Mouse (Mus musculus) layer of hippocampus, adult 8-10 months (tissue): Measurements from ENCODE around the gene Depdc5. TPM values are rescaled to one million over a fixed set of nuclear protein-coding genes. Genes with fewer than 3 reads are reported as not detected.
"Not testable (repeated sequence)": the region's sequence is repeated elsewhere in the genome, so short reads cannot be mapped to it uniquely, and the experiment has no call there.

Experiments
- DNase-seq, 2 experiments: peaks; one replicate each; pipeline ENCODE4 v3.0.0; 2022; ENCODE audit warnings: low spot score in 2 of 2
- total RNA-seq, 4 experiments: library from RNA; stranded (reverse); gene quantifications; 2 replicates each; pipeline ENCODE4 v1.2.4; 2022

The Depdc5 gene
- total RNA-seq = 10 to 100 TPM; 68.2 to 75.3 (median 72.5) TPM

DNA sequence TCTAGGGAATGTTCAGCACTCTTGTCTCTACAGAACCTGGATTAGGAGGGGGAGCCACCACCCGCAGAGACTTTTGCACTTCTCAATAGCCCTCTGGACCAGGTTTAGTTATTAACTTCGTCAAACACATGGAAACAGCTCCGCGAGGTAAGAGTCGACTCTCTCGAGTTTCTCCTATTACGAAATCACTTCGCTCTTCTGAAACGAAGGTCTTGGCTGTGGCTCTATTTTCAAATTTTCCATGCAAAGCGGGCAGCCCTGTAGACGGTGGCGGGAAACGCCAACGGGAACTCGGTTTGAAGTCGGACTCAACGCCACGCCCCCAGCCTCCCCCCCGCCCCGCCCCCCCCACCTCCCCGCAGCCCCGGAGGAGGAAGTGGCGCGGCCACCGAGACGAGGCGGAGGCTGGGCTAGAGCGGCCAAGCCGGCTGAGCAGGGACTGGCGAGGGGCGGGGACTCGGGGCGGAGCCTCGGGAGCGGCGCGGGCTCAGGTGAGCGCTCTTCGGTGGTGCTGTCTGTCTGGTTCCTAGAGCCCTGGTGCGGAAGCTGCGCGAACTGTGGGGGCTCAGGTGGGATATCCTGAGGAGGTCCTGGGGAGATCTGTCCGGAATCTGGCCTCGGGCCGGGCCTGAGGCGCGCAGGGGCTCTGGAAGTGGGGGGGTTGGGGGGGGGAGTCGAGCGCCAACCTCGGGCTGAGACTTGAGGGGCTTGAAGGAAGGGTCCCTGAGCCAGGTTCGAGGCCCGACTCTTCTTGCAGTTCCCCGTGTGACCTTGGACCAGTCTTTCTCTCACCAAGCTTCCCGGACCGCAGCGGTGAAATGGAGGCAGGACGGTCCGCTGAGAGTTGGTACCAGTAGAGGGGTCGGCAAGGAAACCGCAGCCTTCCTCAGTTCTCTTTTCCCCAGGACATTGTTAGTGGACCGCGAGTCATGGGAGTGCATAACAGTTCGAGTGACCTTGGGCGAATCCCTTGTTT, at the start of gene Depdc5:
Depdc5 (plus strand) TSS at position 449 of the 976 bp plus-strand sequence.
- peak; percentile 72 to 85 for DNase-seq

DNA sequence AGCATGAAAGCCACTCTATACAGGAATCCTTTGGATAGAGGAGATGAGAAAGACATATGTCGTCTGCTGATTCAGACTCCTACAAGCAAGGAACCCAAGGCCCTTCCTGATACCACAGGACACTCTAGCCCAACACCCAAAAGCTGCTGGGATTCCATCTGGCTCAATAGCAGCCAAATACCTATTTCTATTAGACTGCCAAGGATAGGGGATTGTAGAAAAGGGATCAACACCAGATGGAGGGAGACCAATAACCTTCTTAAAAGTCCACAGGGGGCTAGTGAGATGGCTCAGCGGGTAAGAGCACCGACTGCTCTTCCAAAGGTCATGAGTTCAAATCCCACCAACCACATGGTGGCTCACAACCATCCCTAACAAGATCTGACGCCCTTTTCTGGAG, 48.1 kb upstream of the Depdc5 start:
- no peak for DNase-seq

DNA sequence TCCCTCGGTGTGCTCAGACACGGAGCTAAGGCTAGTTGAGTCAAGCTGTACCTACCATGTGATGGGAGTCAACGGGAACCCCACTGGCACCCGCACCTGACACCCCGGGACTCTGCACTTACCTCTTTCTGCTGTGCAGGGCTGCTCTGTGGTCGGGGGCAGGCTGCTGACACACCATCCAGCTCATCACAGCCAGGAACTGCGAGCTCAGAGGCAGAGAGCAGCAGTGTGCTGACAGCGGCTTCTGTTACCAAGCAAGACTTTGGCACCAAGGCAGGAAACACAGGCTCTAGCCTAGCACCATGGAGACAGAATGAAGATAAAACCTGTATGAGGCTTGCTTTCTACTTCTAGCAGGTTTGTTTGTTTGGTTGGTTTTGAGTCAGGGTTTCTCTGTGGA, 43.0 kb upstream of the Depdc5 start:
- peak; percentile 33 to 39 for DNase-seq

DNA sequence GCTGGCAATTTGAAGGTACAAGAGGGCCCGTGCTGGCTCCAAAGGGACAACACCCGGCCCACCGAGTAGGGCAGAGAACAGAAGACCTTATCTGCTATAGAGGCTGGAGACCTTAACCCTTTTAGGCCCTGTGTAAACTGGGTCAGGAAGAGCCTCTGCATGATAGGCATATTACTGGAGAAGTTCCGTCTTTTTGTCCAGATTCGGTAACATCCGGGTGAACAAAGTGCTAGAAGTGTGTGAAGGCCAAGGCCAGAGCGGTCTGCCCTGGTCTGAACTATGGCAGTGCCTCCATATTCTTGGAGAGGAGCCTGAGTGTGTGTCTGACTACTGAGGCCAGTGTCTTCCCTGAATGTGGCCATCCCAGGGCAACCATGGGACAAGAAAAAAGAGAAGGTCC, 36.5 kb upstream of the Depdc5 start, which contains the start of gene Gm20671:
Gm20671 (minus strand) TSS at position 101 of the 400 bp plus-strand sequence.
- DNase-seq = no peak

DNA sequence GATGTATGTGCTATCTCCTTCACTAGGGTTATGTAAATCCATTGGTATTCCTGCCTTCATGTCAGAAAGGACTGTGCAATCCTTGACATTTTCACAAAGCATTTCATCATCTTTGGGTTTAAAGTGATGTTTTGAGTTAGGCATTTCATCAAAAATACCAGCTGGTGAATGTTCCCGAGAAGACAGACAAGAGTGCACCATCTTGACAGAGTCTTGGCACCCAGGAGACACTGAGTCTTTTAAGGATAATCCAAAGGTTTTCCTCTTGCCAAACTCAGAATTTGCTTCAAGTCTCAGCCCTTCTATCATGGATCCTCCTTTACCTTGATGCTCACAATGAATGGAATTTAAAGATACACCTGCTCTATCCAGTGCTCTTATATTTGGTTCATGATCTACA, 34.7 kb upstream of the Depdc5 start:
- DNase-seq = not testable (repeated sequence)

DNA sequence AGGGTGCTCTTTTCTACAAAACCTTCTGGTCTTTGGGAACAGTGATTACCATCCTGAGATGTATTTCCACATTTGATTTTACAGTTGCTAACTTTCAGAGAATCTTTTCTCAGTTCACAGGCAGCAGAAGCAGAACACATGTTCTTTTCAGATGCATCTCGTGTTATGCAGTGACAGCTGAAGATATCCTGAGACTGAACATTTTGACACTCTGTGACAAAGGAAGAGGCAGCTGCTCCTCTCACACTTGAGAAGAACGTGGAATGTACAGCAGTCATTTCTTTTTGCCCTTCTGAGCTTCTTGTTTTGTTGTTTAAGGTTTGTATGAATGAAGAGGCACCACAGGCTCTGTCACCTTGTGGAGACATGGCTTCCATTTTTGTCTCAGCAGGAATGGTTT, 33.4 kb upstream of the Depdc5 start:
- DNase-seq = no peak

DNA sequence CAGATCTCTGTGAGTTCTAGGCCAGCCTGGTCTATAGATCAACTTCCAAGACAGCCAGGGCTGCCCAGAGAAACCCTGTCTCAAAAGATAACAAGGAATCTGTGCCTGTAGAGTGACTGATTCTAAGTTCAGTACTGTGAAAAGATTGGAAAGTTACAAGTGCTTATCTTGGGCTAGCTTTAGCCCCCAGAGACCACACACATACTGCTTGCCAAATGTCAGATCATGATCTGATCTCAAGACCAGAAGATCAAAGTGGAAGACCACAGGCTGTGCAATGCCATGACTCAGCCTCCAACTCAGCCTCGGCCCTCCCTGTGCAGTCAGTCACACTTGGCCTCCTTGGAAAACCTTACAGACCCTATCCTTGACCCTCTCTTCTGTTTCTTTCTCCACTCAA, 29.0 kb upstream of the Depdc5 start:
- DNase-seq = no peak

DNA sequence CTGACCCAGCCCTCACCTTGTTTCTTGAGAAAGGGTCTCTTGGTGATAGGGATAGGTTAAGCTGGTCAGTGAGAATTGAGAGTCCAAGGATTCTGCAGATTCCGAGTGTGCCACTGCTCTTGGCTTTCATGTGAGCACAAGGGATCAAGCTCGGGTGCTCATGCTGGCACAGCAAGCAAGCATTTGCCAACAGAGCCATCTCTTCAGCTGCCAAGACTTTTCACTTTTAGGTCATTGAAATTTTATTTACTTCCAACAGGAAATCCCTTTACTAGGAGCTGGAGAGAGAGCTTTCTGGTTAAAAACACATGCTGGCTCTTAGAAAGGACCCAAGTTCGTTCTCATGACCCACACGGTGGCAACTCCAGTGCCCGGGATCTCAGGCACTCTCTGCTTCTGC, 26.5 kb upstream of the Depdc5 start:
- no peak for DNase-seq

DNA sequence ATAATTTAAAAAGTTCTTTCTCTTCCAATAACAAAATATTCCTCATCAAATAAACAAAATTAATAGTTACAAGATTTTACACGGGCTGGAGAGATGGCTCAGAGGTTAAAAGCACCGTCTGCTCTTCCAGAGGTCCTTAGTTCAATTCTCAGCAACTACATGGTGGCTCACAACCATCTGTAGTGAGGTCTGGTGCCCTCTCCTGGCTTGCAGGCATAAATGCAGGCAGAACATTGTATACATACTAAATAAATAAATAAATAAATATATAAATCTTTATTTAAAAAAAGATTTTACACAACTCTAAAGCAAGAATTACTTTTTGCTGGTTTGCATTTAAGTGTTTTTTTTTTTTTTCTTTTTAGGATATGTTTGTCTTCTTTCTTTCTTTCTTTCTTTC, 23.5 kb upstream of the Depdc5 start:
- no peak for DNase-seq

DNA sequence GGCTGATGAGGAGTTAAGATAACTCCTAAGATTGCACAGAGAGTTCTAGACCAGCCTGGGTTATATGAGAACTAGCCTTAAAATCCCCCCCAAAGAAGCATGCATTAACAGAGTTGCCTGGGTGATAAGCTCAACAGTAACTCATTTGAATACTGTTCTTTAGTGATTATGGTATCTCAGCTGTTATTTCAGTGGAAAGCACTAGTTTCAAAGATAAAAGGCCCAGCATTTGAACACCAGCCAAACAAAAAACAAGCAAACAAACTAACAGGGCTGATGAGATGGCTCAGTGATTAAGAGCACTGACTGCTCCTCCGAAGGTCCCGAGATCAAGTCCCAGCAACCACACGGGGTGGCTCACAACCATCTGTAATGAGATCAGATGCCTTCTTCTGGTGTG, 14.3 kb upstream of the Depdc5 start:
- no peak for DNase-seq

DNA sequence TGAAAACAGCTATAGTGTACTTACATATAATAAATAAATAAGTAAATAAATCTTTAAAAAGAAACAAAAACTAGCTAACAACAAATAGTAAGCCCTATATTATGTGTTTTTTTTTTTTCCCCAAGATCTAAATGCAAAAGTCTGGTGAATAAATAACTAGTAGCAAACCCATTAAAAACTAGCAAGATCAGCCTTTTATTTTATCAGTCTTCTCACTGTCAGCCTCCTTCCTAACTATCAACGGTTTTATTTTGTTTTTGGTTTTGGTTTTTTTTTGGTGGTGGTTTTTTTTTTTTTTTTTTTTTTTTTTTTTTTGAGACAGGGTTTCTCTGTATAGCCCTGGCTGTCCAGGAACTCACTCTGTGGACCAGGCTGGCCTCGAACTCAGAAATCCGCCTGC, 13.9 kb upstream of the Depdc5 start:
- DNase-seq = not testable (repeated sequence)

DNA sequence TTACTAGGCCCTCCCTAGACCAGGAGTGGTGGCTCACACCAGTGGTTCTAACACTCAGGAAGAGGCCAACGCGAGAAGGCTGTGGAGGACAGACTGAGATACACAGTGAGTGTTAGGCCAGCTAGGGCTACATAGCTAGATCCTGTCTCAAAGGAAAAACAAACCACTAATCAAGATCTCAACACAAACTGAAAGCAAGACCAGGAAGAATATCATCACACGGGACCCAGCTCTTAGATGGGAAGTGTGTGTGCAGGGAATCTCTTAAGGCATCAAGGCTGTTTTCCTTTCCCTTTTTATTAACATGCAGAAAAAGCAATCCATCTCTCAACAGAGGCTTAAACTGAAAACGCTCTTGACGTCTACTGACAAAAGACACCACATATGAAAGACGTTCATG, 11.5 kb upstream of the Depdc5 start:
- no peak for DNase-seq

DNA sequence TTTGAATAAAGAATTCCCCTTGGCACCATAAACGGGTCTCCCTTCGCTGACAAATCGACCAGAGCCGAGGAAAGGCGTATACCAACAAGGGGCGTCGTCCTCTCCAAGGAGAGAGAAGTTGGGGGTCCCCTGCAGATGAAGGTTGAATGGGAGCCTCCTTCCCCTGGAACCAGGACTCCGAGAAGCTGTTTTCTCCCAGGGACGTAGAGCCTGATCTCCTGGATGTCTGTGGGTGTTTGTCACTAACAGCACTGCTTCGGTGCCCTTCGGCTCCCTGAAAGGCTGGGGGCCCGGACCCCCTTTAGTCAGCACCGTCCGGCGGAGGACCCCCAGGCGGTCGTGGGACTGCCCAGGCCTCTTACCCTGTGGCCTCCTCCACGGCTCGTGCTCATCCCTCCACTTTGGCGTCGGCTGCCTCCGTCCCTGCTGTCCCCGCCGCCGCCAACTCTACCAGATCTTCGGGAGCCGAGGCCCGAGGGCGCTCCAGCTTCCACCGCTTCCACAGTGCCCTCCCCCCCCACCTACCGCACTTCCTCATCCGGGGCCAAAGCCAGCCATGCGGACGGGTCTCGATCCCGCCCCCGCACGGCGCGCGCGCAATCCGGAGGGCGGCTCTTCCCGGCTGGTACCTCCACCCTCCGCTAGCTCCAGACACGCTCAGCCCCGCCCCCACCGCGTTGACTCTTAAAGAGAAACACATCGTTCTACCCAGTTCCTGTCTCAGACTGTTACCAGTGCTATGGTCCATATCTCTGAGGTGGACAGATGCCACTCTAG, 9.6 kb upstream of the Depdc5 start, which contains the start of gene Prr14l:
Prr14l (minus strand) TSS at position 526 of the 777 bp plus-strand sequence.
- peak; percentile 96 to 99 for DNase-seq

DNA sequence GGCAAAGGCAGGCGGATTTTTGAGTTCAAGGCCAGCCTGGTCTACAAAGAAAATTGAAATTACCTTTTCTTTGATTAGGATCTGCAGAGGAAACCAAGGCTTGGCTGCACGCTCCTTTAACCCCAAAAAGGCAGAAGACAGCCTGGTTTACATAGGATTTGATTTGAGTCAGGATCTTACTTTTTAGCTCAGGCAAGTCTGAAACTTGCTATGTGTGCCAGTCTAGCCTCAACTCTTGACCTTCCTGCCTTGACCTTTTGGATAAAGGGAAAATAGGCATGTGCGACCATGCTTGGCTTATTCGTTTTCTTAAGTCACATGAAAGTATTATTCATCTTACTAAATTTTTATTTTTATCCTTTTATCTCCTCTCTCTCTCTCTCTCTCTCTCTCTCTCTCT, 8.7 kb upstream of the Depdc5 start:
- DNase-seq = no peak

DNA sequence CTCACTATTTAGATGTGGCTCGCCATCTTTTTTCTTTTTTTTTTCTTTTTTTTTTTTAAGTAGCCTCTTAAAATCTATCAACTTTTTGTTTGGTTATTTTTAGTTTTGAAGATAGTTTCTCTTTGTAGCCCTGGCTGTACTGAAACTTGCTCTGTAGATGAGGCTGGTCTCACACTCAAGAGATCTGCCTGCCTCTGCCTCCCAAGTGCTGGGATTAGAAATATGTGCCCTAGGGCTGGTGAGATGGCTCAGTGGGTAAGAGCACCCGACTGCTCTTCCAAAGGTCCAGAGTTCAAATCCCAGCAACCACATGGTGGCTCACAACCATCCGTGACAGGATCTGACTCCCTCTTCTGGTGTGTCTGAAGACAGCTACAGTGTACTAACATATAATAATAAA, 8.2 kb upstream of the Depdc5 start:
- not testable (repeated sequence) for DNase-seq

DNA sequence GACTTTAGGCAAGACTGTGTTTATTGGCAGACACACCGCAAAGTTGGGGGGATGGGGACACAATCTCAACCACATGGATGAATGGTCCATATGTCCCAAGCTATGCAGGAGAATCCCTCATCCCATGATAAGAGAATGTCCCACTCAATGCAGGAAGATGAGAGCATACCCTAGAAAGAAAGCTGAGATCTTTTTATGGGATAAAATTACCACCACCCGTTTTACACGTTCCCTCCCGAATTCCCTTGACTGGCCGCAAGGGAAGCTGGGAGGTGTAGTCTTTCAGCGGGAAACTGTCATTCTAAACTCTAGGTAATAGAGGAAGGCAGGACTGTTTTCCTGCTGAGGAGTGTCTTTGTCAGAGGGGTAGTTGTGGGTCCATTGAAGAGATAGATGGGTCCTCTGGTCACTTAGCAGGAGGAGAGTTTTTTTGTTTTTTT, 5.7 kb upstream of the Depdc5 start:
- peak; percentile 34 to 35 for DNase-seq

DNA sequence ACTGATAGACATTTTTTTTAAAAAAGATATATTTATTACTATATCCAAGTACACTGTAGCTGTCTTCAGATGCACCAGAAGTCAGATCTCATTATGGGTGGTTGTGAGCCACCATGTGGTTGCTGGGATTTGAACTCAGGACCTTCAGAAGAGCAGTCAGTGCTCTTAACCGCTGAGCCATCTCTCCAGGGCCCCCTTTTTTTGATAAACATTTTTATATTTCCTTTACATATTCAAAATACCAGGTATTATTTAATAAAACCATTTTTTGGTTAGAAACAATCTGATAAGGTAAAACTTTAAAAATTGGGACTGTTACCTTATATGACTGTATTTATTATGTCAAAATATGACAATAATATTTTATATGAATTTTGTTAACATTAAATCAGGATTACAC, 2.4 kb upstream of the Depdc5 start:
- no peak for DNase-seq

DNA sequence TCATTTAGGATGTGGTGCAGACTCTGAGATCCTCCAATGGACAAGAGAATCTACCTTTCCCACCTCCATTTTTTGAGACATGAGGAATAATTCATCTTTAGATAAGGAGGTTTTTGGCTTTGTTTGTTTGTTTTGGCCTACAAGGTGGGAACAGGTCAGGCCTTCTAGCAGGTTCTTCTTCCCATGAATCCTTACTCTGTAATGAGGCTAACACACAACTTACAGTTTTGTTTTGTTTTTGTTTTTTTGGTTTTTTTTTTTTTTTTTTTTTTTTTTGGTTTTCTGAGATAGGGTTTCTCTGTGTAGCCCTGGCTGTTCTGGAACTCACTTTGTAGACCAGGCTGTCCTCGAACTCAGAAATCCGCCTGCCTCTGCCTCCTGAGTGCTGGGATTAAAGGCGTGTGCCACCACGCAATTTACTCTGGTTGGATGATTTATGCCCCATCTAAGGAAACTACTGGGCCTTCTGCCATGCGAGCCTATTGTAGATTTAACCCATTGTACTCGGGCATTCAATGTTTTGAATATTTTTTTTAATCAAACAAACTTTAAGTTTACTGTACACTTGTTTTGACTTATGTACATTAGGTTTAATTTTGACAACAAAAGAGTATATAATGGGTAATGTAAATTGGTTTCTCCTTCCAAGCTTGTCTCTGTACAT, 900 bp upstream of the Depdc5 start:
- DNase-seq = no peak

DNA sequence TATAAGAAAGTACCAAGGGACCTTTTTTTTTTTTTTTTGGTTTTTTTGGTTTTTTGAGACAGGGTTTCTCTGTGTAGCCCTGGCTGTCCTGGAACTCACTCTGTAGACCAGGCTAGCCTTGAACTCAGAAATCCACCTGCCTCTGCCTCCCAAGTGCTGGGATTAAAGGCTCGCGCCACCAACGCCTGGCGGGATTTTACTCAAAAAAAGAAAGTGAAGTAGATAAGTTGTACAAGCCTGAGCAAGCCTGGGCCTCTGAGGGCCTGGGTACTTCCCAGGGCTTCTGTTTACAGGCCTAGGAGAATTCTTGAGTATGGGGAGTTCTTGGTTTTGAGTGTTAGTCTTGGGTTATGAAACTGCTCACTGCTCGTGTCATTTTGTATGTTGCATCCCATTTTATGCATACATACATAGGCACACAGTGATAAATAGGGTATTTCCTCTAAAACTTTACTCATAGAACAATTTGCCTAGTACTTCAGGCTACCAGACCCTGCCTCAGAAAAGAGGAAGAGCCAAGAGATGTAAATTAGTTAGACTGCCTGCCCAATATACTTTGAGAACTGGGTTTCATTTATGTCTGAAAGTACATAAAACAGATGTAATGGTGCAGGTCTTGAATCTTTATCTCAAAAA, 6.0 kb downstream of the Depdc5 start:
- DNase-seq = no peak

DNA sequence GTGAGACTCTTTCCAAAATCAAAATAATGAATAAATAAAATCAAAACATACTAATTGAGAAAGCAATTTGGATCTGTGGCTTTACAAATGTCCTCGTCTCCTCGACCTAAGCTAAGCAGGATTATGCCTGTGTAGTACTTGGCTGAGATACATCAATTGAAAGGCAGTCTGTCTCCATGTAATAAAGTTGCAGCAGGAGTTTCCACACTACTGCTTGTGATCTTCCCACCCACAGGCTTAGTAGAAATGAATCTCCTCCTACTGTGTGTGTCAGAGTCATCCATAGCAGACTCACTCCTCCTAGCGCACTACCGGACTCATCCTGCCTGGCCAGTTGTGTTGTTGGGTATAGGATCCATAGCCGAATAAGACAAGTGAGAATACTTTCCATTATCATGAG, 8.8 kb downstream of the Depdc5 start:
- no peak for DNase-seq

DNA sequence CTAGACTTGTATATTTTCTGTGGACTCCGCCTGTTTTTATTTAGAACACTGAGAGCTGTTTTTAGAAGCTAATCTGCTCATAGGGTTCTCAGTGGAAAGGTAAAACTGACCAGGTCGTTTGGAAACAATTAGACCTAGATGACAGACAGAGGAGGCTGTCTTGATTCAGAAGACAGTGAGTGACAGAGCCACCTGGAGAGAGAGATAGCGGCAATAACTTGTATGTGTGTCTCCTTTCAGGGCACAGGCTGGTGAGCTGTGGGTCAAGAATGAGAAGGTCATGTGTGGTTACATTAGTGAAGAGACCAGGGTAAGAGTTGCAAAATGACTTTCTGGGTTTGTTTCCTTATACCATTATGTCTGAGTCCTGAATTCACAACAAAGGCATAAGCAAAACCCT, 23.2 kb downstream of the Depdc5 start:
- DNase-seq = no peak
